8 mouse cellular contexts compared by ENCODE assay signal in the genomic region with DNA sequence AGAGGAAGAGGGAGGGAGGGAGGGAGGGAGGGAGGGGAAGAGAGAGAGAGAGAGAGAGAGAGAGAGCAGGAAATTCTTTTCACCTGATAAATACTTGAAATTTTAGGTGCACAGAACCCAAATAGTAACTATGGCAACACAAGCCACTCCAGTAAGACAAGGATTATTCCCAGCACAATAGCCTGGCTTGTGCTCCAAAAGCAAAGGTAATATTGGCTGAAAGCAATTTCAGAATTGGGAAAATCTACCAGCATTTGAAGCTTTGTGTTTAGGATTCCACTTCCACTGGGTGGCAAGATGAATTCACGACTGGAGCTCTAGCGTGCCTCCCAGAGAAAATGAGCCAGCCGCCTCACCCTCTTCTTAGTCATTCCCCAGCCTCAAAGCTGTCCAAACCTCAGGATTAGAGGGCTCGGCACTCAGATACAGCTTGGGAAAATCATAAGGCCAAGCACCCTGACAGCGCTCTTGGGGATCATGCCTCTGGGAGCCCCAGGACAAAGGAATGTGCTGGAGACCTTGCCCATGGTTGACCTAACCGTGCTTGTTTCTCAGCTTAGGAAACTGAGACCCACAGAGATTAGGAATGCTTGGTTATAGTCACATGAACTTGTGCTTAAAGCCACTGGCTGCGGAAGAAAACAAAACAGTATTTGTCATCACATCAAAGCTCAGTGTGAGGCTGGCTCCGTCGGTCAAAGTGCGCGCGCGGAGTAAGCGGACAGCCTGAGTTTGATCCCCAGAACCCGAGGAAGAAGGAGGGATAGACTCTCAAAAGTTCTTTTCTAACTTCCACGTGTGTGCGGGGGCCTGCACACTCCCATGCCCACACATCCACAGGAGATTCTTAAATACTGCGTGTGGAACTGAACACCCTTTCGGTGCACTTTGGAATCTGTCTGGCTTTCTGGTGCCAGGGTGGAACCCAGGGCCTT. TPM values are rescaled to one million over a fixed set of nuclear protein-coding genes. Genes with fewer than 3 reads are reported as not detected.
DNase-seq lines count a peak whose midpoint lies in the region; ATAC-seq and TF ChIP-seq lines count a peak whose summit lies in the region.

No protein-coding gene starts in this region.

- no peaks in the 10 kb centered on the region for H3K27me3 ChIP-seq in lung, embryonic 15.5 days
- H3K27me3 ChIP-seq in embryonic facial prominence, embryonic 10.5 days (replicated peaks; ENCODE audit: low read depth, poor library complexity, severe bottlenecking) = no peaks in the 10 kb centered on the region
- no peaks in the 10 kb centered on the region for H3K27me3 ChIP-seq in hindbrain, embryonic 15.5 days
- H3K27me3 ChIP-seq in neural tube, embryonic 13.5 days = no peaks in the 10 kb centered on the region

- WGBS in lung, embryonic 15.5 days = 50% methylated on average over 19 of the region's 19 CpGs
- 69% methylated on average over 19 of the region's 19 CpGs for WGBS in lung, adult 2 months
- WGBS in embryonic facial prominence, embryonic 10.5 days = 73% methylated on average over 19 of the region's 19 CpGs
- 31% methylated on average over 19 of the region's 19 CpGs for WGBS in hindbrain, embryonic 15.5 days
- 38% methylated on average over 19 of the region's 19 CpGs for WGBS in neural tube, embryonic 13.5 days

- ATAC-seq in lung, embryonic 15.5 days (ENCODE audit: borderline replicate concordance, extremely low read depth, low FRiP score, low TSS enrichment) = no peak; the same call in 1 of the 2 replicates
- ATAC-seq in hindbrain, embryonic 15.5 days (ENCODE audit: low FRiP score, low read depth) = no peak
- ATAC-seq in neural tube, embryonic 13.5 days (ENCODE audit: low read depth) = no peak
- no peak for ATAC-seq in erythroid progenitor cell, adult 5-6 weeks (replicated peaks; ENCODE audit: low FRiP score, poor library complexity, severe bottlenecking)

- peaks cover 32% of the 10 kb centered on the region for H3K4me1 ChIP-seq in lung, embryonic 15.5 days
- no peaks in the 10 kb centered on the region for H3K4me1 ChIP-seq in lung, adult 2 months (ENCODE audit: control insufficient read depth, insufficient read depth, low read length)
- peaks cover 49% of the 10 kb centered on the region for H3K4me1 ChIP-seq in embryonic facial prominence, embryonic 10.5 days
- peaks cover 65% of the 10 kb centered on the region for H3K4me1 ChIP-seq in hindbrain, embryonic 15.5 days (replicated peaks)
- H3K4me1 ChIP-seq in neural tube, embryonic 13.5 days (replicated peaks) = peaks cover 62% of the 10 kb centered on the region

- no peak for TF ChIP-seq CTCF in lung, adult 2 months (IDR thresholded peaks at IDR 0.05; ENCODE audit: insufficient read depth, low read length)

- no peaks in the 10 kb centered on the region for H3K36me3 ChIP-seq in lung, embryonic 15.5 days
- H3K36me3 ChIP-seq in embryonic facial prominence, embryonic 10.5 days (replicated peaks) = no peaks in the 10 kb centered on the region
- no peaks in the 10 kb centered on the region for H3K36me3 ChIP-seq in hindbrain, embryonic 15.5 days
- no peaks in the 10 kb centered on the region for H3K36me3 ChIP-seq in neural tube, embryonic 13.5 days

- H3K9ac ChIP-seq in lung, embryonic 15.5 days = no peak overlapping the region
- H3K9ac ChIP-seq in hindbrain, embryonic 15.5 days = no peak overlapping the region
- peak overlapping the region; percentile 27 for H3K9ac ChIP-seq in neural tube, embryonic 13.5 days

- no peak overlapping the region for H3K4me3 ChIP-seq in lung, embryonic 15.5 days
- no peak overlapping the region for H3K4me3 ChIP-seq in lung, adult 2 months (replicated peaks; ENCODE audit: extremely low read depth, low read depth, low read length)
- H3K4me3 ChIP-seq in embryonic facial prominence, embryonic 10.5 days = no peak overlapping the region
- no peak overlapping the region for H3K4me3 ChIP-seq in hindbrain, embryonic 15.5 days
- H3K4me3 ChIP-seq in neural tube, embryonic 13.5 days = no peak overlapping the region

- no peak for DNase-seq in lung, adult 2 months
- peak; percentile 30 for DNase-seq in embryonic facial prominence, embryonic 10.5 days (ENCODE audit: low spot score)
- no peak for DNase-seq in cerebellum, postnatal 4 days (ENCODE audit: low spot score in 2 of 2)
- DNase-seq in heart, postnatal 25 days (ENCODE audit: low spot score) = no peak

- peak overlapping the region; percentile 33; the same call in 1 of the 2 replicates for H3K4me2 ChIP-seq in lung, embryonic 15.5 days
- H3K4me2 ChIP-seq in hindbrain, embryonic 15.5 days = peak overlapping the region; percentile 33
- H3K4me2 ChIP-seq in neural tube, embryonic 13.5 days = peak overlapping the region; percentile 30; the same call in 1 of the 2 replicates

- H3K27ac ChIP-seq in lung, embryonic 15.5 days = peak overlapping the region; percentile 88
- peak overlapping the region; percentile 75 for H3K27ac ChIP-seq in embryonic facial prominence, embryonic 10.5 days (replicated peaks)
- H3K27ac ChIP-seq in hindbrain, embryonic 15.5 days (replicated peaks) = peak overlapping the region; percentile 86
- peak overlapping the region; percentile 82 for H3K27ac ChIP-seq in neural tube, embryonic 13.5 days (replicated peaks)

- no peaks in the 10 kb centered on the region for H3K9me3 ChIP-seq in lung, embryonic 15.5 days
- no peaks in the 10 kb centered on the region for H3K9me3 ChIP-seq in embryonic facial prominence, embryonic 10.5 days
- H3K9me3 ChIP-seq in hindbrain, embryonic 15.5 days = no peaks in the 10 kb centered on the region
- H3K9me3 ChIP-seq in neural tube, embryonic 13.5 days = no peaks in the 10 kb centered on the region

- intact Hi-C loops in heart, postnatal 25 days (cut with DNase I) = no loop called here

- no peak for TF ChIP-seq POLR2A in lung, adult 2 months (IDR thresholded peaks at IDR 0.05; ENCODE audit: borderline replicate concordance, extremely low read depth, low read depth, low read length)

RNA-seq across cellular contexts. Expression of a gene that starts 27.0 kb away (rescaled TPM):
- 2.5 TPM in 2 replicates for polyA plus RNA-seq in lung, embryonic 15.5 days (2015; fragmentation: Nextera tagmentation; extraction: Ambion mirVana)
- polyA plus RNA-seq in lung, adult 2 months (2012; rRNA removed) = 1.2 and 1.6 TPM in 2 replicates
- polyA plus RNA-seq in embryonic facial prominence, embryonic 10.5 days (2016; fragmentation: Nextera tagmentation; extraction: Ambion mirVana) = 8.0 and 10.5 TPM in 2 replicates
- polyA plus RNA-seq in hindbrain, embryonic 15.5 days (2015; fragmentation: Nextera tagmentation; extraction: Ambion mirVana) = 30.5 and 36.8 TPM in 2 replicates
- 29.2 and 30.8 TPM in 2 replicates for polyA plus RNA-seq in neural tube, embryonic 13.5 days (2015; fragmentation: Nextera tagmentation; extraction: Ambion mirVana)
- 1 to 10 TPM; 1.2 TPM for total RNA-seq in heart, postnatal 25 days (2021)
- total RNA-seq in erythroid progenitor cell, adult 5-6 weeks (2015; ENCODE audit: low replicate concordance) = 0.42 and 1.4 TPM in 2 replicates
- 0.08 TPM in 1 of 2 replicates, not detected in the other for total RNA-seq in erythroid progenitor cell, adult 5-6 weeks (2017; ENCODE audit: low replicate concordance)
